Mouse (Mus musculus): ENCODE measurements at regions not wholly inside any gene's neighbourhood (a gene's known extent, or its start where the extent isn't known, plus 50 kb on each side); places are given as distances from the start of the nearest gene placed in this dataset.

GRCm38 (mm10) chr3:41343431-41343830 is 212.1 kb upstream of the Jade1 start:
- TF ChIP-seq CTCF (IDR thresholded peaks at IDR 0.05; ENCODE audit: low read depth, low read length), result no peak
- no peak for TF ChIP-seq POLR2A (IDR thresholded peaks at IDR 0.05; ENCODE audit: extremely low read depth, insufficient read depth, low read length)
